Mouse (Mus musculus) small intestine, adult 10 weeks (tissue): ENCODE measurements around the gene Inpp5d. TPM values are rescaled to one million over a fixed set of nuclear protein-coding genes. Genes with fewer than 3 reads are reported as not detected.

Experiments used
- polyA plus RNA-seq: library from polyadenylated mRNA; stranded (reverse); fragments of 350-450 nt; fragmentation: Illumina TruSeq; extraction: RNeasy Lipid Tissue Mini Kit (QIAGEN cat#74804); gene quantifications from one replicate; pipeline ENCODE4 v1.2.3, GENCODE M21; 2014; ENCODE audit warnings: low replicate concordance

The Inpp5d gene
- polyA plus RNA-seq, result 1.6 TPM

GRCm38 (mm10) chr1:87620211-87620668 lies at the start of gene Inpp5d:
Gene Inpp5d (plus strand): TSS chr1:87620312.

DNA sequence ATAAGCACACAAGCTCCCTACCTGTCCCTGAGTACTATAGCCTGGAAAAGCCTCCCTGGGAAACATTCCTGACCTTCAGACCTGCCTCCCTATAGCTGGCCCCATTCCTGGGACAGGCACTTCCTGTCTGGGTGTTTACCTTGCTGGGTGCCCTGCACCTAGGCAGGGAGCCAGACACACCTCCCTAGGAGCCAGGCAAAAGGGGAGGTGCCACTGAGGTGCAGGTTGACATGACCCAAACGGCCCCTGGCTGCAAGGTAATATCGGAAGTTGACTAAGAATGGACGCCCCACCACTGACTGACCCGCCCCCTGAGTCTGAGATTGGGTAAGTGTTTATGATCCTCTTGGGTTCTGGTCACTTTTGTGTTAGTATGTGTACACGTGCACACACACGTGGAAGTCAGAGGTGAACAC lies 46.3 kb upstream of the Inpp5d start, which contains the start of gene Ngef:
Gene Ngef (minus strand): TSS at position 71 of the 416 bp plus-strand sequence.

DNA sequence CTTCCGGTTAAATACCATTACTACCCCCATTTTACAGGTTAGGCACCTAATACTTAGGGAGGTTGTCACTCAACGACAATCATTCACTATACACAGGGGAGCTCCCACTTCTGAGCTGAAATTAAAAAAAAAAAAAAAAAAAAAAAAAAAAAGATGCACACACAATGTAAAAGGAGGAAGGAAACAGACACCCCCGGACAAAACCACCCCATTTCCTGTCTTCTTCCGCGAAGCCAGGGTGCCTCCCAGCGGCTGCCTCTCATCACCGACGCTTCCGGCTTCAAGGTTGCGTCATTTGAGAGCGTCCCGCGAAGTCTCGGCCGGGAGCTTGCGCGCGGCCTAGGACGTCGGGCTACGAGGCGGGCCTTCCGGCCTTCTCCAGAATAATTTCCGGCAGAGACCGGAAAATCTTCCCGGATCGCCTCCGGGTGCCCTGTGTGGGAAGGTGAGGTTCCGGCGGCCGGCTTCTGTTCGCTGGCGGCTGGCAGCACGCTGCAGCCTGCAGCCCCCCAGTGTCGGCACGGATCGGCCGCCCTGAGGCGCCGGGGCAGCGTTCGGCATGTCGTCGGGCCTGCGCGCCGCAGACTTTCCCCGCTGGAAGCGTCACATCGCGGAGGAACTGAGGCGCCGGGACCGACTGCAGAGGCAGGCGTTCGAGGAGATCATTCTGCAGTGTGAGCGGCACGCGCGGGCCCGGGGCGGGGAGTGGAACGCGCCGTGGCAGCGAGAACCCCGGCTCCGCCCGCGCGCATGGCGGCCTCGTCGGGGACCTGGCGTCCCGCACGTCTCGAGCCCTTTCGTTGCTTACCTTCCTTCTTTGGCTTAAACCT lies 135.7 kb downstream of the Inpp5d start, which contains the start of gene Atg16l1:
Gene Atg16l1 (plus strand): TSS at position 230 of the 830 bp plus-strand sequence.

Other genes with a start within 250 kb of the Inpp5d start
- 0.56 TPM for gene Kcnj13, start 225.6 kb upstream of the Inpp5d start, polyA plus RNA-seq
- not detected for gene Snorc, start 150.0 kb upstream of the Inpp5d start, polyA plus RNA-seq
- gene Neu2, start 110.4 kb upstream of the Inpp5d start, polyA plus RNA-seq, result 0.74 TPM
- gene Ngef, start 46.4 kb upstream of the Inpp5d start, polyA plus RNA-seq, result 0.59 TPM
- gene Atg16l1, start 135.6 kb downstream of the Inpp5d start, polyA plus RNA-seq, result 15.9 TPM
- gene Sag, start 183.4 kb downstream of the Inpp5d start, polyA plus RNA-seq, result not detected
- gene Dgkd, start 233.0 kb downstream of the Inpp5d start, polyA plus RNA-seq, result 43.5 TPM